Mouse (Mus musculus): ENCODE results near the gene Tcp11l2.
A peak's percentile ranks its signal among the peaks of the same experiment; 100 is the strongest.

Tcp11l2 gene

DNA sequence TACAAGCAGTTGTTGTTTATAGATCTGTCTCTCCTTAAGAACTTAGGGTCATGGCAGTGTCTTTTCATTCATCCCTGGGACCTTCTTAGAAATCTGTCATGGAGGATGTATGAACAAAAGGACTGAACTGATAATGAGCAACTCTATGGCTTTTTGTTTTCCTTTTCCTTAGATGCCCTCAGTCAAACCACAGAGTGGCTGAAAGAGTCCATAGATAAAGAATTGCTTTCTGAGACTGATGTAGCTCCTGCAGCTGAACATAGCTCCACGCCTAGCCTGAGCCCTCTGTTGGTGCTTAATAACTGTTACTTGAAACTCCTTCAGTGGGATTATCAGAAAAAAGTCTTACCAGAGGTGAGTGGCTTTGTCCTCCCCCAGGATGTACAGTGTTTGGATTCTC, 27.9 kb downstream of the Tcp11l2 start:
- DNase-seq = no peak

DNA sequence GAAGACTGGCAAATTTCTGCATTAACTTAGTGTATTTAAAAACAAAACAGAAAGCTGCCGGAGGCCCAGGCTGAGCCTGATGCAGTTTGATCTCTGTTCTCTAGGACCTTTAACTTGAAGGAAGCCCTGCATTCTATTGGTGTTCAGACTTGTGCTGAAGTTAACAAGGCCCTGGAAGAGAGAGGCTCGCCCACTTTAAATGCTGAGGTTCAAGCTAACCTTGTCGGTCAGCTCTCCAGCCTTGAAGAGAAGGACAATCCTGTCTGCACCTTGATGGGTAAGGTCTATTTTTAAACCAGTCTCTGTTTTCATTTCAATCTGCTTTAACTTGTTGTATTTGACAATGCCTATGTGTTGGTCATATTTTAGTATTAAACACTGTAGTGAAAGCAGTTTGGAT, 31.9 kb downstream of the Tcp11l2 start:
- no peak for DNase-seq

DNA sequence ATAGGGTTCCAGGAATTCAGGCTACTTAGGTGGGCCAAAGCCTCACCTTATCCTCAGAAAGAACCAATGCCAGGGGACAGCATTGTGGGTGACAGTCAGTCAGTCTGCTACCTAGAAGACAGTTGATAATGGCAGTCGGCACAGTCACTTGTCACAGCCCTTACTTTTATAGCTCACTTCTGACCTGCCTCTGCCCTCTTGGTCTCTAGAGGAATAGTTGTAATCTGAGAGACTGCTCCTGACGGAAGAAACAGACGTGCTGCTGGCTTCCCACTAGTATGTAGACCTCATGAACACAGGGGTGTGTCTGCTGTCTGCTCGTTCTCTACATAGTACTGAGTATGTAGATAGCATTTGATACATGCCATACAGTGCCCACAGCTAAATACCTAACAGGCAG, 33.9 kb downstream of the Tcp11l2 start:
- DNase-seq = no peak

DNA sequence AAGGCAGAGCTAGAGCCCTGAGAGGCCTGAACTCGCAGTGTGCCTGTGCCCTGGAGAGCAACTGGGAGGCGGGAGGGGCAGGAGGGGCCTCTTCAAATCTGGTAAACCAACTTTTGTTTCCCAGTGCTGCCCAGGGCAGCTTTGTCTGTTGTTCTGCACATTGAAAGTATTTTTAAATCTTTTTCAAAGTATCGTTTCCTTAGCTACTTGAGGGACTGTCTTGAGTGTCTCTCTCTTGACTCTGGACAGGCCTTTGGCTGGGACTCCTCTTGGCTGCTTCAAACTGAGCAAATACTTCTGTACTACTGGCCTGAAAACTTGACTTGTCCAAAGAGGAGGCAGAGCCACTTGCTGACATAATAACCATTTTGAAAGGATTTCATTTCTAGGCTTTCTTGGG, 34.4 kb downstream of the Tcp11l2 start:
- no peak for DNase-seq

DNA sequence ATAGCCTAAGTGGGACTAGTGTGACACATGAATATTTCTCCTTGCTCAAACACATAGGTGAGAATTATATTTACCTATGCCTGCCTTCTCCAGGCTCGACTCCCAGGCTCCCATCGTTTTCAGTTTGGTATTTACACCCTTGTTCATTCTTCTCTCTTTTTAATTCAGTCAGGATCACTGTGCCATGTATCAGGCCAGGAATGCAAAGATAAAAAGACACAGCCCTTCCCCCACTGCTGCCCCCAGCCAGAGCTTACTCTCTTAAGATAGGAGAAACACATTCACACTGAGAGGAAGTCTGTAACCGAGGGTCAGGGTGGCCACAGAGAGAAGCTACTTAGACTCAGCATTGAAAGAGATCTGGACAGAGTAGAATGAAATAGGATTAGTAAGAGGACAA, 35.2 kb downstream of the Tcp11l2 start:
- no peak for DNase-seq

DNA sequence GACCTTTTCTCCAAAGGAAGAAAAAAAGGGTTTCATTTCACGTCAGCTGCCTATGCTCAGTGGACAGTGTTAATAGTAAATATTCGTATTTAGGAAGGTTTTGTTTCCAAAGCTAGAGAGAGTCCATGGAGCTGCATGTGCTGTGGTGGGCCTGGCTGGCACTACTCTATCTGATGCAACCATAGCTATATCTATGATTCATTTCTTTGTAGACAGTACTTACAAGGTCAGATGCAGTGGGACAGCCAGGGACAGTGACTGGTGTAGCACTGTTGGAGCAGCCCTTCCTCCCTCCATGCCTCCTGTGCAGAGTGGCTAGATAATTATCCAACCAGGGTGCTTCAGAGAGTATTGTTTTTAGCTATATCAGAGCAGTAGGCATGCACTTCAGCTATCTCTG, 35.9 kb downstream of the Tcp11l2 start:
- DNase-seq = no peak

DNA sequence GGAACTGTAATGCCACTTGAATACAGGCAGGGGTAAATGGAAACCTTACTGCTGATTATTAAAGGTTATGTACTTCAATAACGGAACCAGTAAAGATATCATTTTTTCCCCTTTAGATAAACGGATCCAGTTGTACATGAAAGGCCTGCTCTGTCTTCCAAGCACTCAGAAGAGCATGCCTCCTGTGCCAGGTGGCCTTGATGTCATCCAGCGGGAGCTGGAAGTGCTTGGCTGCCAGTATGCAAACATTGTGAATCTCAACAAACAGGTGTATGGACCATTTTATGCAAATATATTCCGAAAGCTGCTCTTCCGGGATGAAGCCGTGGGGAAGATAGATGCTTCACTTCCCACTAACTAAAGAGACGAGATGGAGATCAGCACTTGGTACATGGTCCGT, 36.9 kb downstream of the Tcp11l2 start:
- no peak for DNase-seq

DNA sequence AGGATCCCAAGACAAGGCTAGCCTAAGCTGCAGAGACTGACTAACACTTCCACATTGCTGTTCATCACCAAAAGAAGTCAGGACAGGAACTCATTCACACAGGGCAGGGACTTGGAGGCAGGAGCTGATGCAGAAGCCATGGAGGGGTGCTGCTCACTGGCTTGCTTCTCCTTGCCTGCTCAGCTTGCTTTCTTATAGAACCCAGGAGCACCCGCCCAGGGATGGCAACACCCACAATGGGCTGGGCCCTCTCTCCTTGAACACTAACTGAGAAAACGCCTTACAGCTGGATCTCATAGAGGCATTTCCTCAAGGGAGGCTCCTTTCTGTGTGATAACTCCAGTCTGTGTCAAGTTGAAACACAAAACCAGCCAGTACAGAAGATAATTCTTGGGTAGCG, 38.6 kb downstream of the Tcp11l2 start:
- DNase-seq = no peak

DNA sequence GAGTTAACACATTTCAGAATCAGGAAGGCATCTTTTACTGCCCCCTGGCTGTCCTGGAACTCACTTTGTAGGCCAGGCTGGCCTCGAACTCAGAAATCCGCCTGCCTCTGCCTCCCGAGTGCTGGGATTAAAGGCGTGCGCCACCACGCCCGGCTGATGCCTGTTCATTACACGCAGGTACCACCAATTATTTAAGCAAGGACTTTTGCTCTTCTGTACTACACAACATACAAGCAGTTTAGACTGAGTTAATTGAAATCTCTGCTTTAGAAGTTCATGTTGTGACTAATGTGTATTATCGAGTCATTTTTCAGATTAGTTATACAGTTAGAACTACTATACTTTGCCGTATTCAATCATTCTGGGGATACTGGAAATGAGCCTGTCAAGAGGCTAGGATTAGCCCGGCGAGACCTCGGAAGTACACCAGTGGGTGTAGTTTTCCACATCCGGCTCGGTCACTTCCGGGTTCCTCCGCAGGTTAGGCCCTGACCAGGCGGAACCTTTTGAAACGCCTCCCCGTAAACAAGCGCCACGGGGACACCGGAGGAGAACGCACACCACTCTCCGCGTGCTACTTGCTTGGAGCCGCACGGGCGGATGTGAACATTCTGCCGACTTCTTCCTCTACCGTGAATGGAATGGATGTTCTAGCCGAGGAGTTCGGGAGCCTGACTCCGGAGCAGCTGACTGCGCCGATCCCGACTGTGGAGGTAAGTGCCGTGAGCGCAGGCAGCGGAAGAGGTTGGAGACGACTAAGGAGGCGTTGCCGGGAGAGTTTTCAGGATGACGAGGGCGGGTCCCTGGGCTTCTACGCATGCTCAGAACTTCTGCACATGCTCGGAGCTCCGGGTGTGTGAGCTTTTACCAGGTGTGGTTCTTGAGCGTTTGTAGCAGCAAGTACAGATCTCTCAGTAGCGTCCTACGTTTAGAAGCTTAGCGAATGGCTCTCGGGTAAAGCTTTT, 45.7 kb downstream of the Tcp11l2 start, which contains the start of gene Polr3b:
Gene Polr3b, plus strand, starts transcription at position 467 of the 965 bp plus-strand sequence.
- DNase-seq = peak; percentile 98

DNA sequence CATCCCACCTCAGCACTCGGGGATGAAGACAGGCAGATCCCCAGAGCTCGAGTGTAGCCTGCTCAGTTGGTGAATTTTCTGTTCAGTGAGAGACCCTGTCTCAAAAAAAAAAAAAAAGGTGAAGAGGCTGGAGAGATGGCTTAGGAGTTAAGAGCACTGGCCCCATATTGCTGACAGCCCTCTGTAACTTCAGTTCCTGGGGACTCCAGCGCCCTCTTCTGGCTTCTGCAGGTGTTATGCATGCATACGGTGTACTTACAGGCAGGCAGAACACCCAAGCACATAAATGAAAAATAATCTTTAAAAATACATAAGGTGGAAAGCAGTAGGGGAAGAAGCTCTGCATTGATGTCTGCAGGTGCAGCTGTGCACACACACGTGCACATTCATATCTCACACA, 54.8 kb downstream of the Tcp11l2 start:
- no peak for DNase-seq

DNA sequence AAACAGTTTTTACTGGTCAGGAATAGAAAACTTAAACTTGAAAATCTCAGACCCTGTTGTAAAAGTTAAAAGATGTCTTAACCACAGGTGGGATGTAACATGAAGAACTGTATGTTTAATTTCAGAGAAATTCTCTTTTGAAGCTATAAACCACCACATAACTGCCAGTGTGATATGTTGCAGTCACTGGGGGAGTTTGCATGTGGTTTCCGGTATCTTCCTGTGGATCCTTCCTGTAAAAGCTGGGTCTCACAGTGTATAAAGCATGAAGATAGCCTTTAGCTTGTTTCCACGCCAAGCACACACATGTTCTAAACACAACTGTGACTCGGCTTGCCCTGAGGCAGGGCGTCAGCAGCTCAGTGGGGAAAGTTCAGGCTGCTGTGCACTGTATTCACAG, 55.6 kb downstream of the Tcp11l2 start:
- DNase-seq = no peak

DNA sequence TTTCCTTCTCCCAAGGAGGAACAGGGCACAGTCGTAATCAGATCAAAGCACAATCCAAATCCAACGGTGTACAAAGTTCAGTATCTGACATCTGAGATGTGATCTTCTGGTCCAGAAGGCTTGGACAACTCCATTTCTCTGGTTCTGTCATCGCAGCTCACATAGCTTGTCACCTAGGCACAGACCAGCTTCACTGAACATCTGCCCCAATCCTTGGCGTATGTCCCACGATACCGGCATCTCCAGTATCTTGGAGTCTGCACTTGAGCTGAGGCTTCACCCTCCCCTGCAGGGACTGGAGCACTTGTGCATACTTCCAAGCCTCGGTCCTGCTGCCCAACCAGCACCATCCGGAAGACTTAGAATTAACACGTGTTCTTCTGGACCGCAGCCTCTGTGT, 60.2 kb downstream of the Tcp11l2 start:
- no peak for DNase-seq

DNA sequence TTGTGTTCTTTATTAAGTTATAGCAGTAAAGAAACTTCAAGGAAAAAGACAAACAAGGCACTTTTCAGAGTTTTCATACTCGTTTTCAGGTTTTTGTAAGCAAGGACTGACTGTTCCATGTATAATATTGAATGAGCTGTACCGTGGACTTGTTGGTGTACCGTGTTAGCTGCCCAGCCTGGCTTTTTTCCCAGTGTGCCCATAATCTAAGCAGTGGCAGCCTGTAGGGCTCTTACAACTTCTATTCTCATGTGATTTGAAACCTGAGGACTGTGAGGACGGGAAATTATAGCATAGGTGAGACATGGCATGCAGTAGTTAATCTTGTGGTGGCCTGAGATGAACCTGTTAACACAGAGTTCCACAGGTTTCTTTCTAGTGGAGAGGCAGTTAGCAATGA, 62.0 kb downstream of the Tcp11l2 start:
- DNase-seq = no peak

DNA sequence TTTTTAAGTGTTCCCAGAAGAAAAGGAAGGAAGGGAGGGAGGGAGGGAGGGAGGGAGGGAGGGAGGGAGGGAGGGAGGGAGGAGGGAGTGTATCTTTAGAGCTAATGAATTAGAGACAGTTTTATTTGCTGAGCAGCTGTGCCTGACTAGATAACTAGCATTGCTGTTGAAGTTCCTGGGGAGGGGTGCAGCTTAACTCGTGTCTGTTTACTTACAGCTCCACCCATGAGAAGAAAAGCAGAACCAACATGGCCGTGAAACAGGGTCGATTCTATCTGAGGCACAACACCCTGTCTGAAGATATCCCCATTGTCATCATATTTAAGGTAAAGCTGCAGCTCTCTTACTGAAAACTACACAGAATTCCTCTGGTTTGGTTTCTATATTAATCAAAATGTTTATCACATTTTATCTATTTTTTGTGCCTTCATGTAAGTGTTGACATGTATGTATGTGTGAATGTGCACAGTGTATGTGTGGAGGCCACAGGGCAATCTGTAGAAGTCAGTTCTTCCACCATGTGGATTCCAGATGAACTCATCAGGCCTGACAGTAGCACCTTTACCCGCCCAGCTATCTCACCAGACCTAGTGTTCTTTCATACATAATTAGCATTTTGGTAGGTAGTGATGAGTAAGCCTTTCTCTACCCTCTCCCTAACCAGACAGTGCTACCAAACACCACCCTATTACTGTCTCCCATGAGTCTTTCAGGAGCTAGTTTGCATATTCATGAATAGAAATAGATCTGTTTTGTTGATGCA, 63.3 kb downstream of the Tcp11l2 start:
- DNase-seq = no peak

DNA sequence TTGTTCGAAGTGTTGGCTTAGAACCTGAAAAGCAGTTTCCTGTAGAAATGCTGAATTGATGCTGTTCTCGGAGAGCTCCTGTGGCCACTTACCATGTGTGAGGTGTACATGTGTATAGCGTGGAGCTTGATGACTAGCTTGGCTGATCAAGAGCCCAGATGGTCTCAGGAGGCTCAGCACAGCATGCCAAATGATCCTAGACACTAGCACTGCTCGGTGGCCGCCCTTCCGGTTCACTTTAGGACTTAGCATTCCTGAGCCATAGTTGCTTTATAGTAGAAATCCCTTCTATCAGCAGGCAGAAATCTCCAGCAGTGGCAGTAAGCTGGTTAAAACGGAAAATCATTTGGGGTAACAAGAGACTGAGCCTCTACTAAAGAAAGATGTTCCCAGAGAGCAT, 64.4 kb downstream of the Tcp11l2 start:
- DNase-seq = no peak

DNA sequence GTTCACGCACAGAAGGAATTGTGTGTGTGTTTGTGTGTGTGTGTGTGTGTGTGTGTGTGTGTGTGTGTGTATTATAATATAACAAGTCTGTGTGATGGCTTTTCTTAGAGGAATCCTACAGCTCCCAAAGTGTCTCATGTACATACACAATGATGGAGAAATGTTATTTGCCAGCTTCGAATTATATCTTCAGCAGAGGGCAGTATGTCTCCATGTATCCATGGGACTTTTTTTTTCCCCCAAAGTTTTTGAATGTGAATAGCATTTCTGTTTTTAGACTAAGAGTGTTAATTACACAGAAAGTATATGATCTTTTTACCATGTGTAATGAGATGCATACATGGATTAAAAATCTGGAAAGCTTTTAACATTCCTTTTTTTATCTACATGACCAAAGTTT, 65.2 kb downstream of the Tcp11l2 start:
- no peak for DNase-seq

DNA sequence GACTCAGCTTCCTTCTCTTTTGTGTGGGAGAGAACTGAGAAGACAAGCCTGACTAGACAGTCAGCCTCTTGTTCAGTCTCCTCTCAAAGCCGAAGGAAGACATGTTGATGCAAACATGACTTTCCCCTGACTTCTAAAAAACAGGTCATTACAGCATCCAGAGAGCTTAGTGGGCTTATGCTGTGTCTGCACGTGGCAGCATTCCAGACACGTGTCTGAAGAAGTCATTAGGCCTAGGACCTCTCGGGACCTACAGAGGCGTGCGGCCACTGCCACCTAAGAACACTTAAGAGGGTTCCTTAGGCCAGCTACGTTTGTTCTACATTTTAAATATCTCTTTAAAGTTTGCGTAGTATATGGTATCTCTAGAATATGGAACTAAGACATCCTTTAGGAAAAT, 69.5 kb downstream of the Tcp11l2 start:
- no peak for DNase-seq

DNA sequence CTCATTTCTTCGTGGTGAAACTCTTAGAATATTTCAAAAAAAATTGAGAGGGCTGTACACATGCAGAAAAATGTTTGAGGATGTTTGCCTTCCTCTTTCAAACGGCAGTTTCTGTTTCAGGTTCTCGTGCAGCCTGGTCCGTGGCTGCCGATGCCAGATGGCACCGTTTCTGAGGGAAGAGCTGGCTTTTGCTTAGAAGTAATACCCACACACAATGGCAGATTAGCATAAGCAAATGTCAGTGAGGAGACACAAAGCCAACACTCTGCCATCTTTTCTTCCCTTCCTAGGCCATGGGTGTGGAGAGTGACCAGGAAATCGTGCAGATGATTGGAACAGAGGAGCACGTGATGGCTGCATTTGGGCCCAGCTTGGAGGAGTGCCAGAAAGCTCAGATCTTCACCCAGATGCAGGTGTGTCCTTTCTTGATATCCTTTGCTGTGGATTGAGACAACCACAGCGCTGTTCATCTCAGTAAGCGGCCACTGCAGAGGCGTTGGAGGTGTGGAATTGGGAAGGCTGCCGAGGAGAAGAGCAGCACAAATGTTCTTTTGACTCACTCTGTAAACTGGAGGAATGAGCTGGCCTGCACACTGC, 70.2 kb downstream of the Tcp11l2 start:
- DNase-seq = no peak

DNA sequence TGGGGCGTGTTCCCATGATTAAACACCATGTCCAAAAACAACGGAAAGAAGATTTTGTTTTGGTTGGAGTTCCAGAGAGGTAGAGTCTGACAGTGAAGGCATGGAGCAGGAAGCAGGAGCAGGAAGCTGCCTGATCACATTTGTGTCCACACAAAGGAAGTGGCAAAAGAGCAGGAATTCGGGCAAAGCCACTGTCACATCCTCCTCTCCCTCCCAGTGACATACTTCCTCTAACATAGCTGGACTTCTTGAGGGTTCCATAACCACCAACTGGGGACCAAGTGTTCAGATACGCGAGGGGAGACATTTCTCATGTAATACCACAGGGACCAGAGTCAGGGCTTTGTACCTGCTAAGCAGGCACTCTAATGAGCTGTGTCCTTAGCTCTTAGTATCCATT, 70.8 kb downstream of the Tcp11l2 start:
- DNase-seq = no peak

DNA sequence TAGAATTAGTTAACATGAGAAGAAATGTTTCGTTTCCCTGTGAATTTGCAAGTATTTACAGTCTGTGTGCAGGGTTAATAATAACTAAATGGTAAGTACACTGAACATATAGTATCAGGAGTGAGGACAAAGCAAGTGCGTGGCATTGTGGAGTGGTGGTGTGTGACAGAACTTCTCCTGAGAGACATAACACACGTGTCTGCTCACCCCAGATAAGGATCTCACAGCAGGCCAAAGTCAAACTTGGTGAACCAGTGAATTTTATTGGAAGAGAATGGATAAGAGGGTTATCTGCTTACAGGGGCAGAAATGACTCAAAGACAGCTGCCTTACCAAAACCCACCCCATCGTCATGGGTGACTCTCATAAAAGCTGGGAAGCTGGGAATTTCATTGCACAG, 72.5 kb downstream of the Tcp11l2 start:
- DNase-seq = no peak

DNA sequence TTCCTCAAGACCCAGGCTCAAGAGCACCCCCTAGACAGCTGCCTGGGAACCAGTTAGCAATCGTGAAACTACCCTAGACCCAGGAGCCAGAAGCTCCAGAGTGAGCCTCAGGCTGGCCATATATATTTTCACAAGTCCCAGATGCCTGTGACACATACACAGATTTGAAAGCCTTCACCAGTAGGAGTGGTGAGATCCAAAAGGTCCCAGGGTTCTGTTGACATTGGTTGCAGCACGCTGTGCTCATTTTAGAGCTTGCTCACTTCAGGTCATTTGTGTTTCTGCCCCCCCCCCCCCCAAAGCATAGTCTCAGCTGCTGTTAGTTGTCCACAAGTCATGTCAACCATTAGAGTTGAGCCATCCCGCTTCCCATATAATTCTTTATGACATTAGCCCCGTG, 77.6 kb downstream of the Tcp11l2 start:
- no peak for DNase-seq

DNA sequence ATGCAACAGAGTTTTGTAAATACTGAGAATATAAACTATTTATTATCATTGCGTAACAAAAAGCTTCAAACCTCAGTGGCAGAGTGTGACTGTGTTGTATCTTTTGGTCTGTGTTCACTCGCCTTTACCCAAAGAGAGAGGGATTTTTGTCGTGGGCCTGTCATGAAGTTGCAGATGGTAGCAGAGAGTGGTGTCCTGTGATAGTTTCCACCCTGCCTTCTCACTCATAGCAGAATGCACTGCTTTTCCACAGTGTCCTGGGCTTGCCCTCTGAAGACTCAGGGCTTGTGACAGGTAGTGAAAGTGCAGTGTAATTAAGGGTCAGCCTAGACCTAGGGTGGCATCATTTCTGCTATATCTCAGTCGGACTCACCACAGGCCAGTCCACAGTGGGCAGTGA, 78.3 kb downstream of the Tcp11l2 start:
- no peak for DNase-seq

DNA sequence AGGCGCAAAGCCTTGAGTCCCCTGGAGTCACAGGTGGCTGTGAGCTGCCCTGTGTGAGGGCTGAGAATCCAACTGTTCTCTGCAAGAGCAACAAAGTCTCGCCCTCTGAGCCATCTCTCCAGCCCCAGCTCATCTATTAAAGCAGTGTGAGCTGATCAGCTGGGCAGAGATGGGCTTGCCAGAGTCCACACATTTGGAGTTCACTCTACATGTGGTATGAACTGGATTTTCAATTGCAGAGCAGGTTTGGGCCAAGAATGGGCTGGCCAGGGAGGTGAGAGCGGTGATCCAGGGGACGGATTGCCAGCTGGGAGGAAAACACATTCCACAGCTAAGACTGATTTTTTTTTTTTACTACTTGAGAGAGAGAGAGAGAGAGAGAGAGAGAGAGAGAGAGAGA, 80.2 kb downstream of the Tcp11l2 start:
- DNase-seq = peak; percentile 37
